Mouse (Mus musculus) MEL (cell line): ENCODE measurements around the gene Pomgnt1. TPM values are rescaled to one million over a fixed set of nuclear protein-coding genes. Genes with fewer than 3 reads are reported as not detected.

ENCODE experiments used
- DNase-seq: peaks from one replicate; pipeline ENCODE4 v3.0.0; 2011; ENCODE audit warnings: low read depth, low spot score
- H3K27ac ChIP-seq: 2 replicates; pipeline ENCODE4 v1.5.1; 2012; ENCODE audit warnings: low read depth, mild to moderate bottlenecking, control low read depth, low read length, moderate library complexity; ENCODE audit not compliant: control insufficient read depth
- H3K27me3 ChIP-seq, 2 experiments: fragments of 150-350 bp in 1 of 2; sonication (generic) in 1 of 2; 2 replicates each; pipeline ENCODE4 v1.6.1; 2012; ENCODE audit warnings: low read length in 2 of 2, mild to moderate bottlenecking in 2 of 2, improper control_type of control experiment in 1 of 2, moderate library complexity in 1 of 2; ENCODE audit not compliant: insufficient read depth in 2 of 2, control insufficient read depth in 1 of 2
- H3K36me3 ChIP-seq, 2 experiments: 2 replicates each; pipeline ENCODE4 v1.6.1; 2012 to 2014; ENCODE audit warnings: low read length in 2 of 2, improper control_type of control experiment in 1 of 2, inconsistent platforms in 1 of 2, mild to moderate bottlenecking in 1 of 2; ENCODE audit not compliant: insufficient read depth in 2 of 2, control insufficient read depth in 1 of 2
- H3K4me1 ChIP-seq, 2 experiments: fragments of 150-350 bp in 1 of 2; sonication (generic) in 1 of 2; 2 replicates each; pipeline ENCODE4 v1.6.1; 2012; ENCODE audit warnings: low read length in 2 of 2, improper control_type of control experiment in 1 of 2, mild to moderate bottlenecking in 1 of 2; ENCODE audit not compliant: insufficient read depth in 2 of 2, control insufficient read depth in 1 of 2
- H3K4me3 ChIP-seq, 2 experiments: fragments of 150-350 bp in 1 of 2; sonication (generic) in 1 of 2; 2 replicates each; pipeline ENCODE4 v1.5.1; 2012; ENCODE audit warnings: low read depth in 2 of 2, low read length in 2 of 2, mild to moderate bottlenecking in 2 of 2, moderate library complexity in 2 of 2, control low read depth in 1 of 2, improper control_type of control experiment in 1 of 2; ENCODE audit not compliant: control insufficient read depth in 1 of 2, insufficient read depth in 1 of 2
- H3K79me2 ChIP-seq: 2 replicates; pipeline ENCODE4 v1.6.1; 2012; ENCODE audit warnings: mild to moderate bottlenecking, low read length, moderate library complexity; ENCODE audit not compliant: control insufficient read depth, poor library complexity, insufficient read depth
- H3K9ac ChIP-seq: 2 replicates; pipeline ENCODE4 v1.6.1; 2012; ENCODE audit warnings: low read depth, mild to moderate bottlenecking, control low read depth, low read length, moderate library complexity; ENCODE audit not compliant: control insufficient read depth, poor library complexity, severe bottlenecking
- H3K9me3 ChIP-seq: fragments of 150-350 bp; sonication (generic); replicated peaks from 2 replicates; pipeline ENCODE4 v1.6.1; 2012; ENCODE audit warnings: mild to moderate bottlenecking, low read length, improper control_type of control experiment, moderate library complexity; ENCODE audit not compliant: insufficient read depth
- BHLHE40 ChIP-seq: IDR thresholded peaks from 2 replicates; pipeline ENCODE4 v1.6.1; 2012; ENCODE audit warnings: low read depth, mild to moderate bottlenecking, inconsistent platforms, low read length, improper control_type of control experiment, borderline replicate concordance
- CHD1 ChIP-seq: IDR thresholded peaks from 2 replicates; pipeline ENCODE4 v1.6.1; 2012; ENCODE audit warnings: low read depth, mild to moderate bottlenecking, inconsistent platforms, low read length, improper control_type of control experiment
- CHD2 ChIP-seq: IDR thresholded peaks from 2 replicates; pipeline ENCODE4 v1.6.1; 2011; ENCODE audit warnings: low read length, improper control_type of control experiment
- ELF1 ChIP-seq: IDR thresholded peaks from 2 replicates; pipeline ENCODE4 v1.6.1; 2014; ENCODE audit warnings: low read depth, mild to moderate bottlenecking, inconsistent platforms, low read length, improper control_type of control experiment, moderate library complexity
- EP300 ChIP-seq, 2 experiments: IDR thresholded peaks; 2 replicates each; pipeline ENCODE4 v1.6.1; 2011; ENCODE audit warnings: improper control_type of control experiment in 2 of 2, low read length in 2 of 2, low read depth in 1 of 2, mild to moderate bottlenecking in 1 of 2
- GABPA ChIP-seq: IDR thresholded peaks from 2 replicates; pipeline ENCODE4 v1.6.1; 2012; ENCODE audit warnings: low read depth, mild to moderate bottlenecking, inconsistent platforms, low read length, improper control_type of control experiment, moderate library complexity
- HCFC1 ChIP-seq: IDR thresholded peaks from 2 replicates; pipeline ENCODE4 v1.6.1; 2012; ENCODE audit warnings: low read depth, mild to moderate bottlenecking, inconsistent platforms, low read length, improper control_type of control experiment, moderate library complexity
- KAT2A ChIP-seq: conservative IDR thresholded peaks from 2 replicates; pipeline ENCODE4 v1.6.1; 2012; ENCODE audit warnings: low read depth, low read length, improper control_type of control experiment, inconsistent platforms
- MAZ ChIP-seq: IDR thresholded peaks from 2 replicates; pipeline ENCODE4 v1.6.1; 2012; ENCODE audit warnings: low read depth, mild to moderate bottlenecking, inconsistent platforms, low read length, improper control_type of control experiment
- MXI1 ChIP-seq: IDR thresholded peaks from 2 replicates; pipeline ENCODE4 v1.6.1; 2011; ENCODE audit warnings: mild to moderate bottlenecking, low read depth, low read length, improper control_type of control experiment
- MYB ChIP-seq: IDR thresholded peaks from 2 replicates; pipeline ENCODE4 v1.6.1; 2011; ENCODE audit warnings: mild to moderate bottlenecking, low read depth, low read length, improper control_type of control experiment
- NRF1 ChIP-seq: IDR thresholded peaks from 2 replicates; pipeline ENCODE4 v1.6.1; 2014; ENCODE audit warnings: low read depth, mild to moderate bottlenecking, inconsistent platforms, low read length, improper control_type of control experiment, moderate library complexity; ENCODE audit not compliant: poor library complexity, insufficient read depth, severe bottlenecking
- POLR2A ChIP-seq, 2 experiments: IDR thresholded peaks; 2 replicates each; pipeline ENCODE4 v1.6.1; 2011 to 2012; ENCODE audit warnings: low read length in 2 of 2, mild to moderate bottlenecking in 2 of 2, control low read depth in 1 of 2, improper control_type of control experiment in 1 of 2, low read depth in 1 of 2, moderate library complexity in 1 of 2; ENCODE audit not compliant: control insufficient read depth in 1 of 2, insufficient read depth in 1 of 2, poor library complexity in 1 of 2
- POLR2AphosphoS2 ChIP-seq: IDR thresholded peaks from 2 replicates; pipeline ENCODE4 v1.6.1; 2011; ENCODE audit warnings: low read length, improper control_type of control experiment
- RCOR1 ChIP-seq: IDR thresholded peaks from 2 replicates; pipeline ENCODE4 v1.6.1; 2012; ENCODE audit warnings: low read depth, mild to moderate bottlenecking, inconsistent platforms, low read length, improper control_type of control experiment
- TBP ChIP-seq: IDR thresholded peaks from 2 replicates; pipeline ENCODE4 v1.8.0; 2011; ENCODE audit warnings: low read depth, low read length, improper control_type of control experiment
- TCF12 ChIP-seq: IDR thresholded peaks from 2 replicates; pipeline ENCODE4 v1.6.1; 2014; ENCODE audit warnings: low read depth, mild to moderate bottlenecking, inconsistent platforms, low read length, improper control_type of control experiment, moderate library complexity
- UBTF ChIP-seq: IDR thresholded peaks from 2 replicates; pipeline ENCODE4 v1.6.1; 2012; ENCODE audit warnings: low read depth, mild to moderate bottlenecking, inconsistent platforms, low read length, improper control_type of control experiment, moderate library complexity, borderline replicate concordance; ENCODE audit not compliant: insufficient read depth
- USF1 ChIP-seq: IDR thresholded peaks from 2 replicates; pipeline ENCODE4 v1.6.1; 2014; ENCODE audit warnings: low read depth, mild to moderate bottlenecking, inconsistent platforms, low read length, improper control_type of control experiment, moderate library complexity
- ZC3H11A ChIP-seq: IDR thresholded peaks from 2 replicates; pipeline ENCODE4 v1.6.1; 2012; ENCODE audit warnings: low read depth, mild to moderate bottlenecking, inconsistent platforms, low read length, improper control_type of control experiment
- polyA plus RNA-seq, 2 experiments: library from polyadenylated mRNA; stranded (reverse) in 1 of 2; unstranded in 1 of 2; fragments of >175 nt in 1 of 2; fragments of >200 nt in 1 of 2; gene quantifications; 2 replicates each; pipeline versions ENCODE4 v1.2.1 to v1.2.4; 2012; ENCODE audit warnings: low replicate concordance in 2 of 2, low read depth in 1 of 2; ENCODE audit not compliant: insufficient read length in 2 of 2, insufficient read depth in 1 of 2, missing spikeins in 1 of 2
- total RNA-seq: library from RNA; depleted of rRNA; stranded (reverse); fragments of 300-350 nt; gene quantifications from 2 replicates; pipeline ENCODE4 v1.2.3, GENCODE M21; 2012

Gene Pomgnt1
- total and polyA plus RNA-seq, 3 experiments, result 33.6 to 35.3 TPM; not detected in 1

DNA sequence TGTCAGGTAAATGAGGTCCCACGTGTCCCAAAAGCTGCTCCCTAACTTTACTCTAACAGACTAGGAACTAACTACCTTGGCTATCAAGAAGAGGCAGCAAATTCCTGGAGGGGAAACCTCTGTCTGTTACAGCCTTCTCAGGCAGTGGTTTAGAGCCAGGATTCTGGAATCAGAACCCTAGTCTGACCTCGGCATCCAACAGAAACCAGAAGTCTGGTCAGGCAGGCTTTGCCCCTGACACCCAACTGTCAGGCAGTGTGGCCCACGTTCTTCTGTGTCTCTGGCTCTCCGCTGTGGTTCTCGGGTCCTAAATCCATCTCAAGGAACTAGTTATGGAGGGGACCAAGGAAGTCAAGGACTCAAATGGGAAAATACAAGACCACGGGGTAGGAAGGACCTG, 27.6 kb downstream of the Pomgnt1 start, which contains the start of gene Lurap1:
Gene Lurap1, minus strand, starts transcription at position 101 of the 400 bp plus-strand sequence.
- no peak for DNase-seq
- H3K4me1 ChIP-seq, result peaks cover 0 to 10% of the 10 kb centered on the region in 2 experiments; a peak in 2 of 4 replicates
- no peak for TF ChIP-seq NRF1
- no peak for TF ChIP-seq ELF1
- no peak for TF ChIP-seq ZC3H11A
- no peak for TF ChIP-seq CHD1
- no peak for TF ChIP-seq MYB
- TF ChIP-seq HCFC1, result no peak
- TF ChIP-seq POLR2AphosphoS2, result no peak
- TF ChIP-seq KAT2A, result no peak
- no peak for TF ChIP-seq MAZ
- H3K36me3 ChIP-seq, result peaks cover 4 to 5% of the 10 kb centered on the region in 2 experiments
- peaks cover 14% of the 10 kb centered on the region for H3K79me2 ChIP-seq
- H3K9ac ChIP-seq, result peak within 1 kb of the TSS; percentile 94
- no peaks in the 10 kb centered on the region for H3K9me3 ChIP-seq
- H3K4me3 ChIP-seq, result peak within 1 kb of the TSS; percentile 90 to 98
- H3K27me3 ChIP-seq, result no peaks in the 10 kb centered on the region
- H3K27ac ChIP-seq, result peak within 1 kb of the TSS; percentile 67

- Histone ChIP-seq H3K4me3 (no peak overlapping the region), H3K79me2 (peaks cover 14% of the 10 kb centered on the region), H3K4me1 (peaks cover 0 to 10% of the 10 kb centered on the region in 2 experiments; a peak in 2 of 4 replicates), H3K27me3 (no peaks in the 10 kb centered on the region), H3K9ac (no peak overlapping the region), H3K27ac (no peak overlapping the region), H3K36me3 (peaks cover 4 to 10% of the 10 kb centered on the region in 2 experiments), H3K9me3 (no peaks in the 10 kb centered on the region)
- DNase-seq, result no peak
- TF ChIP-seq CHD1 (no peak), MXI1 (no peak), MAZ (no peak), TBP (no peak), EP300 (IDR thresholded peaks at IDR 0.05; ENCODE audit: low read depth in 1 of 2, low read length in 2 of 2) (no peak), POLR2AphosphoS2 (no peak), CHD2 (no peak), POLR2A (IDR thresholded peaks at IDR 0.05; ENCODE audit: control insufficient read depth in 1 of 2, insufficient read depth in 1 of 2, low read depth in 1 of 2, low read length in 2 of 2, poor library complexity in 1 of 2) (no peak), USF1 (no peak), UBTF (no peak), RCOR1 (no peak), NRF1 (no peak), GABPA (no peak), TCF12 (no peak), BHLHE40 (no peak), MYB (no peak), ZC3H11A (no peak)
Observed at GRCm38 (mm10) chr4:116152702-116153101, 29.1 kb downstream of the Pomgnt1 start.
